Mouse (Mus musculus) ES-Bruce4 (cell line): ENCODE measurements at regions not wholly inside any gene's neighbourhood (a gene's known extent, or its start where the extent isn't known, plus 50 kb on each side); places are given as distances from the start of the nearest gene placed in this dataset.

Source experiments
- CTCF ChIP-seq: IDR thresholded peaks from one replicate; pipeline ENCODE4 v1.8.1; 2011; ENCODE audit warnings: low read depth, low read length
- EP300 ChIP-seq: IDR thresholded peaks from 2 replicates; pipeline ENCODE4 v1.6.1; 2011; ENCODE audit warnings: low read depth, low read length; ENCODE audit not compliant: insufficient read depth

DNA sequence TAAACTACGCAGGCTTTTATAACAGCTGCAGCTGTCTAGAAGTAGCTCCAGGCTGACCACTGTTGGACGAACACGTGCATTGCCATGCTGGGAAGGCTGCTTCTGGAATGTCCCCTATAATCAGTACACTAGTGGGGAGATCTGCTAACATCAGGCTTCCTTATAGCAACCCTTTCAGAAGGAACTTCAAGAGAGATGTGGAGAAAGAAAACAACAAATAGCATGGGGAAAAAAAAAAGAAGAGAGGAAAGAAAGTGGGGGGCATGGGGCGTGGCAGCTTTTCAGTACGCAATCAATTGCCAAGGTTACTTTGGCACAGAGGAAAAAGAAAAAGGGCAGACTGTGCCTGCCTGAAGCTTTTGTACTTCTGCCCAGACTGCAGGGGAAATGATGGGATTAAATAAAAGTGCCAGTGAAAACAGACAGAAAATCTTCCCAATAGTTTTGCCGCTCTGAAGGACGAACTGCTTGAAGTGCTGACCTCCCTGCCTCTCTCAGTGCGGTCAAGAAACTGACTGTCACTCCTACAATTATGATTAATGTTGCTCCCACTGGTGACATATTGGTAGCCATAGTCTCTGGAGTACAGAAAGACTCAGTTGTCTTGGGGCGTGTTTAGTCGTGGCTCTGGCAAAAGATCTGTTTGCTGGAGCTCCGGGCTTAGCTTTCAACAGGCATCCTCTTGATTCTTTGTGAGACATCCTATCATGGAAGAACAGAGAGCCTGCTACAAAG, 1078.0 kb downstream of the Diaph3 start:
- TF ChIP-seq CTCF (no peak), EP300 (no peak)
